8 mouse cellular contexts compared by ENCODE assay signal in the genomic region with DNA sequence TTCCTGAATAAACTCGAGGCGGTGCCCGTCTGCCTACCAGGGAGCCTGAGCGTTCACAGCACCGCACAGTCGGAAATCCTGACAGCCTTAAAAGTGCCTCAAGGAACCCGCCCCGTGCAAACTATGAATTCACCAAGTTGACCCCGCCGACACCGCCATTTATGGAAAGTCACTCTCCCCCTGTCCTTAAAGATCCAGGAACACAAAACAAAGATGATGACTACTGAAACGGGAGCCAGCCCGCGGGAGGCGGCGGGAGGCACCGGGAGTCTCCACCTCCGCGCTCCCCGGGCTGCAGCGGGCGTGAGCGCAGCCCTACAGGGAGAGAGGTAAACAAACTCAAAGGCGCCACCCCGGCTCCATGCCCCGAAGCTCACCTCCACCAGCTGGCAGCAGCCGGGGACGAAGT. TPM values are rescaled to one million over a fixed set of nuclear protein-coding genes. Genes with fewer than 3 reads are reported as not detected.
DNase-seq lines count a peak whose midpoint lies in the region; ATAC-seq and TF ChIP-seq lines count a peak whose summit lies in the region.

No protein-coding gene starts in this region.

- H3K27ac ChIP-seq in gastrocnemius, adult 2 months: peak overlapping the region; percentile 98
- peak overlapping the region; percentile 11; the same call in 1 of the 2 replicates for H3K27ac ChIP-seq in thymus, adult 2 months (ENCODE audit: control insufficient read depth, insufficient read depth, low read length)
- H3K27ac ChIP-seq in hindbrain, postnatal 0 days: peak overlapping the region; percentile 93
- peak overlapping the region; percentile 93 for H3K27ac ChIP-seq in midbrain, embryonic 14.5 days (replicated peaks; ENCODE audit: low read depth, low read length)

- H3K9ac ChIP-seq in hindbrain, postnatal 0 days (replicated peaks; ENCODE audit: low read length): peak overlapping the region; percentile 77
- H3K9ac ChIP-seq in midbrain, embryonic 14.5 days (replicated peaks; ENCODE audit: low read length): peak overlapping the region; percentile 60

- no peak for TF ChIP-seq POLR2A in thymus, adult 2 months (IDR thresholded peaks at IDR 0.05; ENCODE audit: control insufficient read depth, extremely low read depth, insufficient read depth, low read length, poor library complexity)

- no peaks in the 10 kb centered on the region for H3K9me3 ChIP-seq in hindbrain, postnatal 0 days (ENCODE audit: low read length)
- H3K9me3 ChIP-seq in midbrain, embryonic 14.5 days (ENCODE audit: control insufficient read depth, low read length): no peaks in the 10 kb centered on the region

- ATAC-seq in hindbrain, postnatal 0 days: peak; percentile 78
- ATAC-seq in midbrain, embryonic 14.5 days (ENCODE audit: low FRiP score, low TSS enrichment): peak; percentile 62

- no peak for TF ChIP-seq CTCF in gastrocnemius, adult 2 months (IDR thresholded peaks at IDR 0.05)
- no peak for TF ChIP-seq CTCF in thymus, adult 2 months (IDR thresholded peaks at IDR 0.05; ENCODE audit: borderline replicate concordance, control insufficient read depth, extremely low read depth, insufficient read depth, low read length, poor library complexity)
- no peak for TF ChIP-seq CTCF in hindbrain, postnatal 0 days (IDR thresholded peaks at IDR 0.05; ENCODE audit: low read depth)

- peak overlapping the region; percentile 89 for H3K4me3 ChIP-seq in gastrocnemius, adult 2 months
- H3K4me3 ChIP-seq in thymus, adult 2 months (ENCODE audit: control insufficient read depth, insufficient read depth, low read length): peak overlapping the region; percentile 73
- H3K4me3 ChIP-seq in hindbrain, postnatal 0 days (ENCODE audit: low read length): peak overlapping the region; percentile 99
- peak overlapping the region; percentile 59 for H3K4me3 ChIP-seq in midbrain, embryonic 14.5 days (replicated peaks; ENCODE audit: low read depth, low read length)

- peaks cover 10% of the 10 kb centered on the region for H3K4me1 ChIP-seq in thymus, adult 2 months (replicated peaks; ENCODE audit: control insufficient read depth, insufficient read depth, low read length)
- peaks cover 20% of the 10 kb centered on the region for H3K4me1 ChIP-seq in hindbrain, postnatal 0 days (ENCODE audit: insufficient read depth, low read length)
- H3K4me1 ChIP-seq in midbrain, embryonic 14.5 days (ENCODE audit: control insufficient read depth, insufficient read depth, low read length): peaks cover 18% of the 10 kb centered on the region

- peak; percentile 63 for DNase-seq in gastrocnemius, adult 2 months
- no peak for DNase-seq in gastrocnemius, postnatal 10 days
- DNase-seq in thymus, adult 2 months: no peak
- no peak for DNase-seq in thymus, postnatal 10 days (ENCODE audit: low spot score in 2 of 2)
- peak; percentile 15 for DNase-seq in hindbrain, postnatal 0 days (ENCODE audit: low spot score)
- DNase-seq in midbrain, embryonic 14.5 days: no peak
- DNase-seq in layer of hippocampus, adult 9-10 months (ENCODE audit: low spot score): no peak
- no peak for DNase-seq in cerebellum, postnatal 10 days

- H3K4me2 ChIP-seq in hindbrain, postnatal 0 days (ENCODE audit: low read depth, low read length): peak overlapping the region; percentile 80
- H3K4me2 ChIP-seq in midbrain, embryonic 14.5 days (ENCODE audit: low read length): peak overlapping the region; percentile 88

- intact Hi-C loops in gastrocnemius, adult 2 months (cut with DNase I): loop anchor here (1.0 to 2.0 kb wide), 2 partner anchors 41 to 63 kb away; partner anchors contain the start of genes Ccng1, Hmmr and Nudcd2

- H3K27me3 ChIP-seq in thymus, adult 2 months (ENCODE audit: control insufficient read depth, insufficient read depth, low read length): no peaks in the 10 kb centered on the region
- no peaks in the 10 kb centered on the region for H3K27me3 ChIP-seq in hindbrain, postnatal 0 days (ENCODE audit: insufficient read depth, low read length)
- H3K27me3 ChIP-seq in midbrain, embryonic 14.5 days (ENCODE audit: control insufficient read depth, insufficient read depth, low read length): no peaks in the 10 kb centered on the region

- peaks cover 6% of the 10 kb centered on the region for H3K36me3 ChIP-seq in thymus, adult 2 months (ENCODE audit: control insufficient read depth, insufficient read depth, low read length)
- no peaks in the 10 kb centered on the region for H3K36me3 ChIP-seq in hindbrain, postnatal 0 days (ENCODE audit: insufficient read depth, low read length)
- H3K36me3 ChIP-seq in midbrain, embryonic 14.5 days (ENCODE audit: control insufficient read depth, insufficient read depth, low read length): peaks cover 5% of the 10 kb centered on the region

- WGBS in thymus, adult 2 months: under 1% methylated on average over 28 of the region's 28 CpGs
- WGBS in hindbrain, postnatal 0 days: under 1% methylated on average over 28 of the region's 28 CpGs
- under 1% methylated on average over 28 of the region's 28 CpGs for WGBS in midbrain, embryonic 14.5 days

RNA-seq across cellular contexts. Expression of gene Mat2b, which starts 2.9 kb away (rescaled TPM):
- 10 to 100 TPM; 57.9 to 61.8 TPM for total RNA-seq in gastrocnemius, adult 2 months (2021)
- total RNA-seq in gastrocnemius, postnatal 10 days (2021): 10 to 100 TPM; 55.3 to 61.3 TPM
- polyA plus RNA-seq in thymus, adult 2 months (2012; rRNA removed): 49.5 and 51.9 TPM in 2 replicates
- total RNA-seq in hindbrain, postnatal 0 days (2014; rRNA removed): 27.4 and 34.9 TPM in 2 replicates
- 49.5 and 52.4 TPM in 2 replicates for polyA plus RNA-seq in hindbrain, postnatal 0 days (2015; fragmentation: Nextera tagmentation; extraction: Ambion mirVana)
- 55.3 and 69.9 TPM in 2 replicates for polyA plus RNA-seq in midbrain, embryonic 14.5 days (2014; fragmentation: Nextera tagmentation; extraction: Ambion mirVana)

RNA-seq across cellular contexts. Expression of gene Hmmr, which starts 41.1 kb away (rescaled TPM):
- total RNA-seq in gastrocnemius, adult 2 months (2021): under 1 TPM in 1 of 2 experiments, not detected in 1; 0.08 TPM
- total RNA-seq in gastrocnemius, postnatal 10 days (2021): 1 to 10 TPM; 3.7 to 4.5 TPM
- polyA plus RNA-seq in thymus, adult 2 months (2012; rRNA removed): 18.4 and 20.2 TPM in 2 replicates
- total RNA-seq in hindbrain, postnatal 0 days (2014; rRNA removed): 2.7 and 4.8 TPM in 2 replicates
- 6.1 and 7.8 TPM in 2 replicates for polyA plus RNA-seq in hindbrain, postnatal 0 days (2015; fragmentation: Nextera tagmentation; extraction: Ambion mirVana)
- polyA plus RNA-seq in midbrain, embryonic 14.5 days (2014; fragmentation: Nextera tagmentation; extraction: Ambion mirVana): 5.1 and 8.7 TPM in 2 replicates

RNA-seq across cellular contexts. Expression of gene Nudcd2, which starts 41.4 kb away (rescaled TPM):
- total RNA-seq in gastrocnemius, adult 2 months (2021): 10 to 100 TPM in 1 of 2 experiments, 1 to 10 TPM in 1; 9.9 to 14.0 TPM
- 10 to 100 TPM; 20.9 to 27.9 TPM for total RNA-seq in gastrocnemius, postnatal 10 days (2021)
- polyA plus RNA-seq in thymus, adult 2 months (2012; rRNA removed): 20.0 and 21.5 TPM in 2 replicates
- total RNA-seq in hindbrain, postnatal 0 days (2014; rRNA removed): 21.5 and 22.4 TPM in 2 replicates
- polyA plus RNA-seq in hindbrain, postnatal 0 days (2015; fragmentation: Nextera tagmentation; extraction: Ambion mirVana): 62.4 and 65.6 TPM in 2 replicates
- polyA plus RNA-seq in midbrain, embryonic 14.5 days (2014; fragmentation: Nextera tagmentation; extraction: Ambion mirVana): 62.9 and 74.9 TPM in 2 replicates

Comparison
In these comparisons a context has a peak if more than half of its experiments do, and no peak if none do; other contexts are left out.
1. DNase-seq: peak in gastrocnemius, adult 2 months (single experiment) and hindbrain, postnatal 0 days (single experiment); none in gastrocnemius, postnatal 10 days (single experiment), thymus, adult 2 months (single experiment), thymus, postnatal 10 days (0 of 2), midbrain, embryonic 14.5 days (single experiment), layer of hippocampus, adult 9-10 months (single experiment) and cerebellum, postnatal 10 days (0 of 2).
2. H3K27ac ChIP-seq: peak in every context shown above with its lines; median percentile 98 in gastrocnemius, adult 2 months; 93 in hindbrain, postnatal 0 days; 93 in midbrain, embryonic 14.5 days; 11 in thymus, adult 2 months.
3. Peak in every context shown above with its lines, with median percentiles within 50 percentile points of each other: H3K4me3 ChIP-seq.